Mouse (Mus musculus) olfactory bulb, adult 2 months (tissue): ENCODE measurements around the gene Tom1l2. TPM values are rescaled to one million over a fixed set of nuclear protein-coding genes. Genes with fewer than 3 reads are reported as not detected.

Source experiments
- H3K27ac ChIP-seq: fragments of 200-500 bp; 2 replicates; pipeline ENCODE4 v1.5.1; 2012; ENCODE audit warnings: low read depth, low read length; ENCODE audit not compliant: insufficient read depth
- H3K4me1 ChIP-seq: fragments of 200-500 bp; 2 replicates; pipeline ENCODE4 v1.6.1; 2012; ENCODE audit warnings: low read length; ENCODE audit not compliant: control insufficient read depth, insufficient read depth
- H3K4me3 ChIP-seq: fragments of 200-500 bp; 2 replicates; pipeline ENCODE4 v1.5.1; 2012; ENCODE audit warnings: mild to moderate bottlenecking, low read depth, low read length, moderate library complexity; ENCODE audit not compliant: insufficient read depth
- CTCF ChIP-seq: fragments of 200-500 bp; IDR thresholded peaks from 2 replicates; pipeline ENCODE4 v1.5.1; 2012; ENCODE audit warnings: low read depth, mild to moderate bottlenecking, low read length, moderate library complexity; ENCODE audit not compliant: insufficient read depth
- POLR2A ChIP-seq: fragments of 200-500 bp; IDR thresholded peaks from 2 replicates; pipeline ENCODE4 v1.6.1; 2012; ENCODE audit warnings: mild to moderate bottlenecking, low read depth, low read length, moderate library complexity; ENCODE audit not compliant: insufficient read depth
- WGBS: fragments of 180-500 bp; shearing (Covaris S2); methylation state at CpG from one replicate; pipeline ENCODE4 v1.1.7; 2018; 5-methylcytosine and 5-hydroxymethylcytosine counted together
- polyA plus RNA-seq: library from polyadenylated mRNA; stranded (reverse); fragments of >200 nt; gene quantifications from 2 replicates; pipeline ENCODE4 v1.2.4, GENCODE M21; 2012; ENCODE audit warnings: low replicate concordance; ENCODE audit not compliant: missing spikeins, insufficient read depth, insufficient read length

The Tom1l2 gene
- polyA plus RNA-seq, 1 experiment, result not detected

DNA sequence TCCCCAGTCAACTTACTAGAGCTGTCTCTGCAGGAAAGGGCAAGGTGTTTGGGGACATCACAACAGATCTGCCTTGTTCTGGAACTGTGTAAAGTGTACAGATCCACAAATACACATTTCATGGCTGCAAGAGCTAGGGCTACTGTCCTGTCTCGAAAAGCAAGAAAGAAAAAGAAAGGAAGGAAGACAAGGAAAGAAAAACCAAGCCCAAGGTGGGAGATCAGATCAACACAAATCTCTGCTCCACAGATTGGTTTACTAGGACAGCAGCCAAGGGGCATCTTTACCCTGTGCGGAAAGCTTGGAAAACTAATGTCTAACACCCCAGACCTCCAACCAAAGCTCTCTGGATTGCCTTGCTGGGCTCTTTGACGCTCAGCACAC lies 130.6 kb downstream of the Tom1l2 start:
- Histone ChIP-seq H3K4me3 (peak overlapping the region; percentile 43; the same call in 1 of the 2 replicates), H3K4me1 (peaks cover 15% of the 10 kb centered on the region), H3K27ac (no peak overlapping the region)
- TF ChIP-seq CTCF (no peak), POLR2A (no peak)
- WGBS, result 39% methylated on average over 3 of the region's 3 CpGs

DNA sequence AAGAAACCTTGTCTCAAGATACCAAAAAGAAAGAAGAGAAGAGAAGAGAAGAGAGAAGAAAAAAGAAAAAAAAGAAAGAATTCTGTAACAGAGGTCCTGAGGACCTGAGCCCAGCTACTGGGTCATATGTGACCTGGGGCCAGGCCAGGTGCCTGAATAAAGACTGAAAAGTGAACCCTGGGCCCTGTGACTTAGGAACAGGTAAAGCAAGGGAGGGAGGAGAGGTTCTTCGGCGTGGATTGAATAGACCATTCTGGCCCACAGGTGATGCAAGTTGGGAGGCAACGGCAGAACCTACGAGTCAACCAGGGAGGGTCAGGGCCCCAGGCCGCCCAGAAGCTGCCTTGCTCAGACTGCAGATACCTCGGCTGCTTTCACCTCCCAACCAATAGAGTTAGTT lies 131.3 kb downstream of the Tom1l2 start:
- no peak overlapping the region for H3K27ac ChIP-seq
- no peak for TF ChIP-seq POLR2A
- no peak for TF ChIP-seq CTCF
- H3K4me1 ChIP-seq, result peaks cover 15% of the 10 kb centered on the region
- WGBS, result 94% methylated on average over 6 of the region's 6 CpGs
- no peak overlapping the region for H3K4me3 ChIP-seq

DNA sequence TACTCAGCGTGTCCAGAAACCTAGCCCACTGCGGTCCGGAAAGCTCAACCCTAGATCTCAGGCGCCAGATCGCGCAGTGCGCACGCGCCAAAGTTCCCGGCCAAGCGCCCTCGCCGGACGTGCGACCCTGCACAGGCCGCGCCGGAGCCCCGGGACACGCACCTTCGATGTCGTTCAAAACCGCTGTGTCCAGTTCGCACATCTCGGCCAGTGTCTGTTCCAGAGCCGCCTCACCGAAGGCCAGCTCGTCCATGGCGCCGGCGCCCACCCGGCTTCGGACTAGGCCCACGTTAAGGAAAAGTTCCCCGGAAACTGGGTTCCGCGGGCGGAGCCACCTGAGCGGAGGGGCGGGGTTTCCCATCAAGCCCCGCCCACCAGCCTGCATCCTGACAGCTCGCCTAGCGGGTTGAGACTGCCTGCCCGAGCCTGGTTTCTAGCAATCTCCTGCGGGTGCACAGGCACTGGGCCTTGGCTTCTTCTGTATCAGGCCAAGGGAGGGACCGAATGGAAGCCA lies 132.4 kb downstream of the Tom1l2 start:
- peak overlapping the region; percentile 59; the same call in 1 of the 2 replicates for H3K27ac ChIP-seq
- peak; percentile 43 for TF ChIP-seq POLR2A
- no peak for TF ChIP-seq CTCF
- peaks cover 15% of the 10 kb centered on the region for H3K4me1 ChIP-seq
- WGBS, result 2% methylated on average over 46 of the region's 46 CpGs
- peak overlapping the region; percentile 77 for H3K4me3 ChIP-seq

DNA sequence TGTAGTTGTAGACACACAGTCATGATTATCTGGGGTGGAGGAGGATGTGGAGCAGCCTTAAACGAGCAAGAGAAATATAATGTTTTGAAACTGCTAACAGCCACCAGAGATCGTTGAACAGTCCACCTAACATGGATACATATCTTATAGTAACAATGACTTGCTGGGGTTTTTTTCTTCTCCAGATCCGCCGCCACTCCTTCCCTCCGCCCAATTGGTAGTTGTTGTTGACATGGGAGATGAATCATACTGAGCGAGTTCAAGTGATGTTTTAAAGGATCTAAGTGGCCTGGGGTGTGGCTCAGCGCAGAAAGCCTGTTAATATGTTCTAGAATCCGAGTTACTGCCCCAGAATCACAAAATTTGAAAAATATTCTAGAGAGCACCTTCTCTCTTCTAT lies 133.1 kb downstream of the Tom1l2 start:
- H3K27ac ChIP-seq, result no peak overlapping the region
- H3K4me3 ChIP-seq, result peak overlapping the region; percentile 77
- H3K4me1 ChIP-seq, result peaks cover 15% of the 10 kb centered on the region
- TF ChIP-seq POLR2A (no peak), CTCF (no peak)
- WGBS, result 13% methylated on average over 8 of the region's 8 CpGs

DNA sequence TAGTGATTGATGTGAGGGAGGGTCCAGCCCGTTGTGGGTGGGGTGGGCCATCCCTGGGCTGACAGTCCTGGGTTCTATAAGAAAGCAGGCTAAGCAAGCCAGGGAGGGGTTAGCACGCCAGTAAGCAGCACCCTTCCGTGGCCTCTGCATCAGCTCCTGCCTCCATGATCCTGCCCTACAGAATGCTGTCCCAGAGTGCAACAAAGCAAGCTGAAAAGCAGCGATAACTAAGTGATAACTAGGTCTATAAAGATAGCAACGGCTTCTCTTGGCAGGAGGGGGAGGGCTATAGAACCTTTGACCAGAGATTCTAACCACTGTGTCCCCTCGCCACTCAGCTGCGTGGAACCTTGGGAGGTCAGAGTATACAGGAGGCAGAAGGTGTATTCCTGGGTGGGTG lies 135.2 kb downstream of the Tom1l2 start:
- H3K4me1 ChIP-seq, result peaks cover 15% of the 10 kb centered on the region
- 91% methylated on average over 7 of the region's 7 CpGs for WGBS
- no peak overlapping the region for H3K4me3 ChIP-seq
- TF ChIP-seq CTCF (no peak), POLR2A (no peak)
- H3K27ac ChIP-seq, result no peak overlapping the region

DNA sequence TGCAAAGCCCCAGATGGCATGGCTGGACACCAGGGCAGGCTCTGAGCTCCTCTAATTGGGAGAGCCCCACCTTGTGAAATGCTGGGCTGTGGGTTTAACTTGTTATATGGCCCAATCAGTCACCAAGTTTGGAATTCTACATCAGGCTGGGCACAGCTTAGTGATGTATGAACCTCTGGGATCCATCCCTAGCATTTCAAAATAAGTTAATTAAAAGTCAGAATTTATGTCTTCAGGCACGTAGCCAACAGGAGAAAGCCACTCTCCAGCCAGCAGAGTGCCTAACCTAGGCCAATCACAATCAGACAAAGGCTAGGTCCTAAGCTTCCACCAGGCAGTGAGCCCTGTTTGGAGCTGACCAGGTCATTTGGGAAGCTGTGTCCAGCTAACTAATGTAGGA lies 136.0 kb downstream of the Tom1l2 start:
- Histone ChIP-seq H3K27ac (no peak overlapping the region), H3K4me3 (no peak overlapping the region), H3K4me1 (peaks cover 18% of the 10 kb centered on the region)
- 87% methylated on average over 1 of the region's 1 CpGs for WGBS
- TF ChIP-seq CTCF, result no peak
- no peak for TF ChIP-seq POLR2A

DNA sequence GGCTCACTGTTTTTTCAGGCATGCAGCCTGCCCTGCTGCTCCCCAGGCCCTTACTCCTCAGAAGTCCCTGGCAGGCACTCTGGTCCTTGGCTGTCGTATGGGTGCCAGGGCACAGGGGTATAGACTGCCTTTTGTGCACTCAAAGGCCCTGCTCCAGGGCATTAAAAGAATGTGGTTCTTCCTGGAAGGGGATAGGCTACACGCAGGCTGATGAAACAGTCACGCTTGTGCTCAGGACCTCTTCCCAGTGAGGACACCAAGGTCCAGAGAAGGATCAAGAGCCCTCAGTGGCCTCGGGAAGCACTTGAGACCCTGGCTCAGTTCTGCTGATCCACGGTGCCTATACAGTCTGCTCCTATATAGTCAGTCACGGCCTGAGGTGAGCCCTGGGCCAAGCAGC lies 139.4 kb downstream of the Tom1l2 start:
- Histone ChIP-seq H3K4me3 (no peak overlapping the region), H3K27ac (no peak overlapping the region), H3K4me1 (peaks cover 37% of the 10 kb centered on the region)
- 70% methylated on average over 6 of the region's 6 CpGs for WGBS
- TF ChIP-seq POLR2A (no peak), CTCF (no peak)

DNA sequence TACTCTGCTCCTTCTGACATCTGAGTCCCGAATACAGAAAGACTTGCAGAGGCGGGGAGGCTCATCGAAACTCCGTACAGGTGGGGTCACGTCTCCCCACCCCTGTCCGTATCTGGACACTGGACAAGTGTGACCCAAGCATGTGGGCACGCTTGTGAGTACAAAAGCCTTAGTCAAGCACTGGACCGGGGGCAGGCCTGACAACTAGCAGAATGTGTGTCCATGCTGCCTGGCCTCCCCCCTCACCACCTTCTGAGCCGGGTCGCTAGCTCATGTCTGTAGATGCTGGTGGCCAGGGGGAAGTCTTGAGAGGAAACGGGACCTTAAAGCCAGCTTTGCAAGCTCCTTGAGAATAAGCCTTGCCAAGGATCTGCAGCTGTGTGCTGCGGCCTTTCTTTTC lies 140.9 kb downstream of the Tom1l2 start:
- no peak for TF ChIP-seq POLR2A
- Histone ChIP-seq H3K27ac (no peak overlapping the region), H3K4me1 (peaks cover 40% of the 10 kb centered on the region), H3K4me3 (no peak overlapping the region)
- WGBS, result 67% methylated on average over 12 of the region's 12 CpGs

DNA sequence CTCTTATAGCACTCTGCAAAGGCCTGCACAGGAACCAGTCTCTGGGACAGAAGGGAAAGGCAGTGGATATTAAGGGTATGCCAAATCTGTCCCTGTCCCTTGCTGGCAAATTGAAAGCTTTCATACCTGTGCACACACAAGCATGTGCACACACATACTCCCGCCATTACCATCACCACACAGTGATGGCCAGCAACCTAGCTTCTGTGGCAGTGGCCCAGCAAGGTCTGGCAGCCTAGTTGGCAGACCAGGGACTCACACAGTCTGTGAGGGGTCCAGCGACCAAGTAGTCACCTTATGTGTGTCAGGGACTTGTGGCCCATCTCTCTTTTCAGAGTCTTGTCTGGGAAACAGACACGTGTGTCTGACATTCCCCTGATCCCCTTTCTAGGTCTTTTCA lies 141.6 kb downstream of the Tom1l2 start:
- TF ChIP-seq CTCF (no peak), POLR2A (no peak)
- Histone ChIP-seq H3K4me1 (peaks cover 40% of the 10 kb centered on the region), H3K4me3 (no peak overlapping the region), H3K27ac (no peak overlapping the region)
- 59% methylated on average over 3 of the region's 3 CpGs for WGBS

DNA sequence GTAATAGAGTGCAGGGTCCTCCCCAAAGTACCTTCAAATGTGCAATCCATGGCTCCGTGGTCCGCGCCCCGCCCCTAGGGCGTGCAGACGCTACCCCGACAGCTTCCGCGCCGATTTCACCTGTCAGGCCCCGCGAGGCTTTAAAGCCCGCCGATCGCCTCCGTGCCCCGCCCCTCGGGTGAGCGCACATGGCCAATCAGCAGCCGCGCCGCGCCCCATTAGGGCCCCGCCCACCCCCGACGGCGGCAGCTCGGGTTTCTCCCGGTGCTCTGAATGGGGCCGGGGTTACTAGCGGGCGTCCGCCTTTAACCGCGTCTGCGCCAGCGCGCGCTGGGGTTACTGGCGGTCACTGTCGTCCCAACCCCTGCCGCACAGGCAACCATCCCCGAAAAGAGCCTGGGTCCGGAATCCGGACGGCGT lies 142.4 kb downstream of the Tom1l2 start:
- peaks cover 44% of the 10 kb centered on the region for H3K4me1 ChIP-seq
- WGBS, result 1% methylated on average over 47 of the region's 47 CpGs
- TF ChIP-seq POLR2A (peak; percentile 56), CTCF (no peak)
- H3K4me3 ChIP-seq, result peak overlapping the region; percentile 47
- H3K27ac ChIP-seq, result peak overlapping the region; percentile 54
